Mouse (Mus musculus) frontal cortex, adult (tissue): ENCODE results near the gene Hist1h2af.
A peak's percentile ranks its signal among the peaks of the same experiment; 100 is the strongest.
"Not testable (repeated sequence)": the region's sequence is repeated elsewhere in the genome, so short reads cannot be mapped to it uniquely, and the experiment has no call there.

Experiments
- ATAC-seq: cut with Nextera tagmentation; 2 replicates; pipeline ENCODE4 v1.9.2; 2017; ENCODE audit warnings: mild to moderate bottlenecking, moderate library complexity, mixed read lengths; ENCODE audit not compliant: low TSS enrichment

The Hist1h2af gene

DNA sequence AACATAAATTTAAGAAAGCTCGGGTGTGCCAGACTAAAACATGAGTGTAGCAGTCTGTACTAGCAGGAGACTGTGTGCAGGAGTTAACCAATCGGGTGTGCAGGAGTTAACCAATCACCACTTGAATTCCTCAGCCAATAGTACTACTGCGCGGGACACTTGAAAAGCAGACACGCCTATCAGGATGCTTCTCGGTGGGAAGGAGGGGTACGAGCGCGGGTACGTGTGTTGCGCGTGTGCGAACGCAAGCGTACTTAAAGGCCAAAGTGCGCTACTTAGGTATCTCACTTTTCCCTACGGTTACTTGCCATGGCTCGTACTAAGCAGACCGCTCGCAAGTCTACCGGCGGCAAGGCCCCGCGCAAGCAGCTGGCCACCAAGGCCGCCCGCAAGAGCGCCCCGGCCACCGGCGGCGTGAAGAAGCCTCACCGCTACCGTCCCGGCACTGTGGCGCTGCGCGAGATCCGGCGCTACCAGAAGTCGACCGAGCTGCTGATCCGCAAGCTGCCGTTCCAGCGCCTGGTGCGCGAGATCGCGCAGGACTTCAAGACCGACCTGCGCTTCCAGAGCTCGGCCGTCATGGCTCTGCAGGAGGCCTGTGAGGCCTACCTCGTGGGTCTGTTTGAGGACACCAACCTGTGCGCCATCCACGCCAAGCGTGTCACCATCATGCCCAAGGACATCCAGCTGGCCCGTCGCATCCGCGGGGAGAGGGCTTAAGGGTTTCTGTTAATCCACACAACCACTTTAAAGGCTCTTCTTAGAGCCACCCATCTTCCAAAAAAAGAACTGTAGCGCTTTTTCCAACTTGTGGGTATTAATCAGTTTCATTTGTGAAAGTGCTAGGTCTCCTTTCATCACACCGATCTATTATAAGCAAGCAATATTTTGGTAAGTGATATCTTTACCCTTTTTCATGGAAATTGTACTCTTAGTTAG is 1.7 kb downstream of the Hist1h2af start, which contains the start of gene Hist1h3g:
Gene Hist1h3g, plus strand, starts transcription at position 286 of the 939 bp plus-strand sequence.
- ATAC-seq = peak; percentile 87

DNA sequence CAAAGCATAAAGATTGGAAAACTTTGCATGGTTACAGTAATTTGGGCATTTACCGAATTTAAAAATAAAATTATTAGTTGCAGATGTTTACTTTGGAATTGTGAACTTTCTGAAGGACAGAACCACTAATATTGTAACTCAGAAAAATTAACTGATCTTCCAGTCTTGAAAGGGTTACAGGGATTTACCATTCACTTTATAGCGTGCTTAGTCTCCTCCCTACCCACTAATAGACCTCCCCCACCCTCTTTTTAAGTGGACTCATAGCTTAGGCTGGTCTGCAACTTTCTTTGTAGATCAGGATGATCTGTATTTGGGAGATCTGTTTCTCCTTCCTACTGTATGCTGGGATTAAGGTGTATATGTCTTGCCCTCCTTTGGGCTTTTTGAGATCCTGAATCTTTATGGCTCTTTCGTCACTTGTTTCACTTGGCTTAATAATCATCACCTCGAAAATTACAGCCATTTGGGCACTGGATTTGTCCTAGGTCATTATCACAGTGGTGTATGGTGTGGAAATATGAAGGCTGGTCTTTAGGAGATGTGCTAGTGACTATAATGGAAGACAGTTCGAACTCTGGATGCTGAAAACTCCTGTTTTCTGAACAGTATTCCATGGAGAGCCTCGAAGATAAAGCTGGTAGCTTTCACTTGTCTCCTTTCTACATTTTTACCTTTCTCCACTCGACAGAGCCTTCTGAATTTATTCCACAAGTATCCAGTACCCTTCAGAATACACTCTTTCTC is 2.5 kb downstream of the Hist1h2af start:
- ATAC-seq = no peak

DNA sequence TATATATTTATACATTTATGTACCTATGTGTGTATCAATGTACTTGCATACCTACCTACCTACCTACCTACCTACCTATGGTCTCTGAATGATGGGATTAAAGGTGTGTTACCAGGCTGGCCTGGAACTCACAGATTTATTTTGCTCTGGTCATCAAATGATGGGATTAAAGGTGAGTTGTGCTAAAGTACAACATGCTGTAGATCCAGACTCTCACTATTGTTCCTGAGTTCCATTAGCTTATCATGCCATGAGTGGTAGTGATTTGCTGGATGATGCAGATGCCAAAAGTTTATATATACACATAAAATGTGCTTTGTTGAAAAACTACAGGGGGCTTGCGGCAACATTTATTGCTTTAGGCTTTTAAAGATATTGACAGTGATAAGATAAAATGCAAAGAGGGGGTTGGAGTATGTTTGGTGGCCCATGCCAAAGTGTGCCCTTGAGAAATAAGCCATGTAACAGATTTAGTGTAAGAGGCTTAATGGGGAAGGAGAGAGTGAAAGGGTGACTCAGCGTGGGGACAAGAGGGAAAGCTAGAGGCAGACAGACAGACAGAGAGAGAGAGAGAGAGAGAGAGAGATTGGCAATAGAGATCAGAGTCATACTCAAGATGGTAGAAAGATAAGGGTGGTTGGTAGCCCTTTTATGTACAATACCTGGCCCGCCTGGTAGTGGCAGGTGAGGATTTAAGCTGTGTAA is 3.5 kb downstream of the Hist1h2af start:
- ATAC-seq = no peak

DNA sequence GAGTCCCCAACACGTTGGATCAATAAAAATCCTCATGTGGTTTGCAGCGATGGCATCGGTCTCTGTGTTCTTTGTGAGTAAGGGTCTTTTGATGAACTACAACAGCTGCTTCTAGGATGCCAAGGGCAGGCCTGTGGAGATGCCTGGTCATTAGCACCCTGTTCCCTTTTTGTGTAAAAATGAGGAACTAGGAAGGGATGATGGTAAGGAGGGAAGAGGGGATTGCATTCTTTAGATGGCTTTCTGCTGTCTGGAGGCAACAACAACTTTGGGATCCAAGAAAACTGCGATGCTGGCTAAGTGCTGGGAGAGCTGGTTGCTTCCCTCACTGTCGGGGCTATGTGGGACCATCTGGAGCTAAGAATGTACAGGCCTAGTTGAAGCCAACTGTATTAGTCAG is 4.5 kb downstream of the Hist1h2af start:
- ATAC-seq = no peak

DNA sequence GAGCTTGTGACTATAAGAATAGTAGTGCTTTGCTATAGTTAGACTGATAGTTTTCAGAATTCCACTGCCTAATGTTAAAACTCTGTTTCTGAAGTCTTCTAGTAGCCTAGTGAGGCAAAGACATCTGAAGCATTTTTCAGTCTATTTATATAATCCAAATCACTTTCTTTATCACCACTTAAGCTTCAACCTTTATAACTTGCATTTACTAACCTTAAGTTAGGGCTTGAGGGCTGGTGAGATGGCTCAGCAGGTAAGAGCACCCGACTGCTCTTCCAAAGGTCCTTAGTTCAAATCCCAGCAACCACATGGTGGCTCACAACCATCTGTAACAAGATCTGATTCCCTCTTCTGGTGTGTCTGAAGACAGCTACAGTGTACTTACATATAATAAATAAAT is 6.1 kb downstream of the Hist1h2af start:
- not testable (repeated sequence) for ATAC-seq

DNA sequence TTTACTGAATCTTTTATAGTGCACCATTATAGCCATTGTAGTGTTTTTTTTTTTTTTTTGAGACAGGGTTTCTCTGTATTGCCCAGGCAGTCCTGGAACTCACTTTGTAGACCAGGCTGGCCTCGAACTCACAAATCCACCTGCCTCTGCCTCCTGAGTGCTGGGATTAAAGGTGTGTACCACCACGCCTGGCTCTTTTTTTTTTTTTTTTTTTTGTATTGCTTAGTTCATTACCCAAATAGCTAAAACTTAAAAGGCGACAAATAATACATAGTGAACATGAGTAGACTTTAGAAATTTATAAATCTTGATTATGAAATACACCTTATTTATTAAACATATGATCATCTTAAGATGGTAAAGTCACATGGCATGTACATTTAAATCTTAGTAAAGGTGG is 7.8 kb downstream of the Hist1h2af start:
- no peak for ATAC-seq

DNA sequence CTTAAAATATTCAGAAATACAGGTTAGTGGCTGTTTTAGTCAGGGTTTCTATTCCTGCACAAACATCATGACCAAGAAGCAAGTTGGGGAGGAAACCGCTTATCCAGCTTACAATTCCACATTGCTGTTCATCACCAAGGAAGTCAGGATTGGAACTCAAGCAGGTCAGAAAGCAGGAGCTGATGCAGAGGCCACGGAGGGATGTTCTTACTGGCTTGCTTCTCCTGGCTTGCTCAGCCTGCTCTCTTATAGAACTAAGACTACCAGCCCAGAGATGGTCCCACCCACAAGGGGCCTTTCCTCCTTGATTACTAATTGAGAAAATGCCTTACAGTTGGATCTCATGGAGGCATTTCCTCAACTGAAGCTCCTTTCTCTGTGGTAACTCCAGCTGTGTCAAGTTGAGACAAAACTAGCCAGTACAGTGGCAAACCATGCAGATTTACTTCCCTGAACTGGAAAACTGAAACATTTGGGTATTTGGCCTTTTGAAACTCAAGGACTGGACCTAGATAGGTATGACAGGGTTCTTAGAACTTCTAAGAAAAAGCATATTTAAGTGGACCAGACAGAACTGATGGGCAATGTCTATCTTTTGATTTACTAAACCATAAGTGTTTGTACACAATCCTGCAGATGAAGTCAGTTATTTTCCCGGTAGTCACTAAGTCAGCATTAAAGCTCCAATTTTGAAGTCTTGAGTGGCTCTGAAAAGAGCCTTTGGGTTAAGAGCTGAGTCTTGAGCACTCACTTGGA is 8.7 kb downstream of the Hist1h2af start:
- ATAC-seq = not testable (repeated sequence)

DNA sequence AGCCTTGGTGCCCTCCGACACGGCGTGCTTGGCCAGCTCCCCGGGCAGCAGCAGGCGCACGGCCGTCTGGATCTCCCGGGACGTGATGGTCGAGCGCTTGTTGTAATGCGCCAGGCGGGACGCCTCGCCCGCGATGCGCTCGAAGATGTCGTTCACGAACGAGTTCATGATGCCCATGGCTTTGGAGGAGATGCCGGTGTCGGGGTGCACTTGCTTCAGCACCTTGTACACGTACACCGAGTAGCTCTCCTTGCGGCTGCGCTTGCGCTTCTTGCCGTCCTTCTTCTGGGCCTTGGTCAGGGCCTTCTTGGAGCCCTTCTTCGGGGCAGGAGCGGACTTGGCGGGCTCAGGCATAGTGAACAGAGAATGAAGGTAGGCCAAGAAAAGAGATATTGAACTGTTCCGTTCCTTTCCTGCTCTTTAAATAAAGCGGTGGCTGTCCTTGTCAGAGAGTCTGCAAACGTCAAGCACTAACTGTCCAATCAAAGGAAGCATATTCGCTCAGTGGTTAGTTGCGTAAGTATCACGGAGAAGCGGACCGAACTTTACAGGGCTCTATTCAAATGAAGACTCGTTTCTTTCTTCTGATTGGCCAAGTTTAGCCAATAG is 9.4 kb downstream of the Hist1h2af start, which contains the start of gene Hist1h2bh:
Gene Hist1h2bh, minus strand, starts transcription at position 394 of the 609 bp plus-strand sequence.
- peak; percentile 98 for ATAC-seq

DNA sequence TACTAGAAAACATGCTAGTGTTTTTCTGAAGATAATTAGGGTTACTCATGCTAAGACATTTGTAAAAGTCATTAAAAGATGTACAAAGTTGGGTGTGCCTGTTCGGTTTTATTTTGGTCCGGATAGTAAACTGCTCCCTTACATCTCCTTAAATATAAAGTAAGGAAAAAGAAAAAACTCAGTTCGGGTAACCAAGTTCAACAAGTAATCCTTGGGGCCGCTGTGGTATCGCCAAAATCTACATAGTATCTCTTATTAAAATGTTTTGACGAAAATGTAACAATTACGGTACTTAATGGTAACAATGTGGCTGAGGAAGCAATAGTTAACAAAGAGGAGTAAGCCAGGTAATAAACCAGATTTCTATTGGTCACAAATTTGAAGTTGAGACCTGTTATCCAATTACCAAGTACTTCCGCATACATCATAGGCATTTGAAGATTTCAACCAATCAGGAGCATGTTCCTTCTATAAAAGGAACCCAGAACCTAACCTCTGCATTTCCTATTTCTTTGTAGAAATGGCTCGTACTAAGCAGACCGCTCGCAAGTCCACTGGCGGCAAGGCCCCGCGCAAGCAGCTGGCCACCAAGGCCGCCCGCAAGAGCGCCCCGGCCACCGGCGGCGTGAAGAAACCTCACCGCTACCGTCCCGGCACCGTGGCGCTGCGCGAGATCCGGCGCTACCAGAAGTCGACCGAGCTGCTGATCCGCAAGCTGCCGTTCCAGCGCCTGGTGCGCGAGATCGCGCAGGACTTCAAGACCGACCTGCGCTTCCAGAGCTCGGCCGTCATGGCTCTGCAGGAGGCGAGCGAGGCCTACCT is 10.5 kb downstream of the Hist1h2af start, which contains the start of gene Hist1h3f:
Gene Hist1h3f, plus strand, starts transcription at position 88 of the 822 bp plus-strand sequence.
- ATAC-seq = peak; percentile 95

DNA sequence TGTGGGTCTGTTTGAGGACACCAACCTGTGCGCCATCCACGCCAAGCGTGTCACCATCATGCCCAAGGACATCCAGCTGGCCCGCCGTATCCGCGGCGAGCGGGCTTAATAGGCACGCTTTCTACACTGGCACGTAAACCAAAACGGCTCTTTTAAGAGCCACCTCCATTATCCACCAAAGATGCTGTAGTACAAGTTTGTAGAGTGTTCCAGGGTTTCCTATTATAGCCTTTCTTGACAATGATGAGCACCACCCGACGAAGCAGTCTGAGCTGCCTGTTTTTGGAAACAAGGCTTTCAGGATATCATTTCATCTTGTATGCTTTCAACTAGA is 11.0 kb downstream of the Hist1h2af start:
- ATAC-seq = peak; percentile 53

DNA sequence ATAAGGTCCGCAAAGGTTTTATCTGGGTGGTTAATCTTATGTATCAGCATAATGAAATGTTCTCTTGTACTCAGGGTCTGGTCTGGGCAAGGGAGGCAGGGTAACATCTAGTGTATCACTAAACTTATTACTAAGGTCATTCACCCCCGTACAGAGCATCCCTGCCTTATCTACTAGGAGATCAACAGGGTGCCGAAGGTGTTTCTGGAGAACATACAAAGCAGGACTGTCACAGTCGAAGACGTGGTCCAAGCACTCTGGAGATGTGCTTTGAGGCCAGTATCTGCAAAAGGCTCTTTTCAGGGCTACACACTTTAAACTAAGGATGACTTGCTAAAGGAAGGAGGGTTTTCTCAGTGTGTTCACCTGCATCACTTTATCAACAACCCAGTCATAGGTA is 13.0 kb downstream of the Hist1h2af start:
- no peak for ATAC-seq

DNA sequence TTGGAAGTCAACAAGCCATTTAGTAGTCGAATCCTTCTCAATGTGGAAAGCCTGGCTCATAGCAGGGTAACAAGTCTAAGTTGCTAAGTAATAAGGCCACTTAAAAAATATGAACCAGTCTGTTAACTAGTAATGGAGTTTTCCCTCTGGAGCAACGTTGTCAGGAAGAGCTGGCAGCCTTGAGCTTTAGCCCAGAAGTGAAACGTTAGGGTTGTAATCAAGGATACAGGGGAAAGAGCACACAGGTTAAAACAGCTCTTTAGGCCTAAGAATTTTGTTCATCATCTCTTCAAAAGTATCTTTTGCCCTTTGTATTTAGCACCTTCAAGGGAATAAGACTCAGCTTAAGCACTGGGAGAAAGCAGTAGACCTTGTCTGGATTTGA is 17.0 kb downstream of the Hist1h2af start:
- ATAC-seq = no peak

DNA sequence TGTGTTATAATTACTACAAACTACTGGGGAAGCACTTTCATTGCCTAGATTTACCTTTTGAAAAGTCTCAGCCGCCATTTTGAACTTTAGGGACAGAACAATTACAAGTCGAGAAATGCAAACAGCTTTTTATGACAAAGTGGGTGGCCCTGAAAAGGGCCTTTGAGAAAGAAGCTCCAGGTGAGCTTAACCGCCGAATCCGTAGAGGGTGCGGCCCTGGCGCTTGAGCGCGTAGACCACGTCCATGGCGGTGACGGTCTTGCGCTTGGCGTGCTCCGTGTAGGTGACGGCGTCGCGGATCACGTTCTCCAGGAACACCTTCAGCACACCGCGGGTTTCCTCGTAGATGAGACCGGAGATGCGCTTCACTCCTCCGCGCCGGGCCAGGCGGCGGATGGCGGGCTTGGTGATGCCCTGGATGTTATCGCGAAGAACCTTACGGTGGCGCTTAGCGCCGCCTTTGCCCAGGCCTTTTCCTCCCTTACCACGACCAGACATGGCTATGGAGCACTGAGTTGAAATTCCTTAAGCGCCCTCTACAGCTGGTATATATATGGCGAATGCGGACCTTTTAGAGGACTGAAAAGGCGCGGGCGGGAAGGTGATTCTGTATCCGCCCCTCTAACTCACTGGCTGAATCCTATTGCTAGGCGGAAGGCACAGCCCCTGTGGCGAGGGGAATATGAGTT is 17.6 kb downstream of the Hist1h2af start, which contains the start of gene Hist1h4f:
Gene Hist1h4f, minus strand, starts transcription at position 503 of the 689 bp plus-strand sequence.
- peak; percentile 88 for ATAC-seq

DNA sequence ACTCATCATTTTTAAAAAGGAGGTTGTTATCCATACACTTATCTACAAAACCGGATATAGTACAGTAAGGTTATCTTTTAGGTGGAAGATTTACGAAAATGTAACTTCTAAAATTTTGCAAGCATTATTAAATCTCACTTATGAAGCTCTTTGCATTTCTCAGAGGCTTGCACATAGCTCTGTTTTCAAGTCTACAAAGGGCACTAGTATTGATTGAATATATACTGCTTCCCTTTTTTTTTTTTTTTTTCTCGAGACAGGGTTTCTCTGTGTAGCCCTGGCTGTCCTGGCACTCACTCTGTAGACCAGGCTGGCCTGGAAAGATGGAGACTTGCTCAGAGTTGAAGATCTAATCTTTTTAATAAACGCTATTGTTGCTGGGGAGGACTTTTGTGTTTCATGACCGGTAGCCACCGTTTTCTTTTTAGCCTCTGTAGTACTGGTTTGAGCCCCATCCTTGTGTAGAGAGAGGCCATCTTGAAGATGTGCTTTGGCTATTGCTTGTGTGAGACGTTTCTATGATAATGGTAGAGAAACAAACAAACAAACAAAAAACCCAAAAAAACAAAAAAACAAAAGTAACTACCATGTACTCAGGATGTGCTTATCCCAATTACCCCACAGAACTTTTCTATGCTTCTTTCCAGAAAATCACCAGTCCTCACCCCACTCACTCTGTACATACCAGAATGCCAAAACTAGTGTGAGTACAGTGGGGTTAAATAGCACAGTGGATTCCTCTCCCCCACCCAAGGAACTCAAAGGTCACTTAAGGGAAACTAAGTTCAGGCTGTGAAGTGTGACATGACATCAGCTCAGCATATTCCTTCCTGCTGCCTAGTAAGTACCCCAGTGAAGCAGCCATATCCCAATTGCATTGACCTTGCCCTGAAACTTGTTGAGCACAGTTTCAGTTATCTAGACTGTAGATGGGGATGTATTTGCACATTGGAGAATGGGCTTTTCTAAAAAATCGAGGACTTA is 18.5 kb downstream of the Hist1h2af start:
- no peak for ATAC-seq

DNA sequence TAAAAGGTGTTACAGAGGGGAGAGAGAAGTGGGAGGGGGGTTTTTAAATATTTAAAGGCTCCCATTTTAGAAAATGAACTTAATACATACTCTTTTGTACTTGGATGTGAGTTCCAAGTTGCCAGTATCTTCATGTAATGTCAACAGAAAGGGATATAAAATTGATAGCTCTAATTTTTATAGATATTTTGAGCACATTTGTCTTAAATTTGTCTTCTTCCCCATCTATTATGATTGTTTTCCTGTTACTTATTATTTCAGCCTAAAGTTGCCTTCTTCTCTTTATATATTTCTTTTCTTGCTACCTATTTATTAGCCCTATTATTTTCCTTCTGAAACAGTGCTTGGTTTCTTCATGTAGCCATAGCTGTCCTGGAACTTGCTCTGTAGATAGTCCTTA is 19.3 kb downstream of the Hist1h2af start, which contains the start of gene Hist1h1d:
Gene Hist1h1d, plus strand, starts transcription at position 301 of the 400 bp plus-strand sequence.
- no peak for ATAC-seq

DNA sequence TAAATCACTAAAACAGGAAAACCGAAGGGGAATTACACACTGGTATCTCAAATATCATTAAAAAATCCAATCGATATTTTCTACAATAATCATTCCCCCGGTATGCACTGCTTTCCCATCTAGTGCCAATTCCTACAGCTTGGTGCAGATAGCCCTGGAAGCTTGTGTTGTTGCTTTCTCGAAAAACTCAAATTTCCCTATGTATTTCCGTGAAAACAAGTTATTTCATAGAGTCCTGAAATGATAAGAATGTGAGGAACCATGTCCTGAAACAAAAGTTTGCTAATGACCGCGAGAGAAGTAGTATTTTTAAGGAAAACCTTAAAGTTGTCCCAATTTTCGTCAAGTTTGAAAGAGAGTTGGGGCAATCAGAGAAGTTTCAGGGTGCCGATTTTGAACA is 20.7 kb downstream of the Hist1h2af start:
- no peak for ATAC-seq

DNA sequence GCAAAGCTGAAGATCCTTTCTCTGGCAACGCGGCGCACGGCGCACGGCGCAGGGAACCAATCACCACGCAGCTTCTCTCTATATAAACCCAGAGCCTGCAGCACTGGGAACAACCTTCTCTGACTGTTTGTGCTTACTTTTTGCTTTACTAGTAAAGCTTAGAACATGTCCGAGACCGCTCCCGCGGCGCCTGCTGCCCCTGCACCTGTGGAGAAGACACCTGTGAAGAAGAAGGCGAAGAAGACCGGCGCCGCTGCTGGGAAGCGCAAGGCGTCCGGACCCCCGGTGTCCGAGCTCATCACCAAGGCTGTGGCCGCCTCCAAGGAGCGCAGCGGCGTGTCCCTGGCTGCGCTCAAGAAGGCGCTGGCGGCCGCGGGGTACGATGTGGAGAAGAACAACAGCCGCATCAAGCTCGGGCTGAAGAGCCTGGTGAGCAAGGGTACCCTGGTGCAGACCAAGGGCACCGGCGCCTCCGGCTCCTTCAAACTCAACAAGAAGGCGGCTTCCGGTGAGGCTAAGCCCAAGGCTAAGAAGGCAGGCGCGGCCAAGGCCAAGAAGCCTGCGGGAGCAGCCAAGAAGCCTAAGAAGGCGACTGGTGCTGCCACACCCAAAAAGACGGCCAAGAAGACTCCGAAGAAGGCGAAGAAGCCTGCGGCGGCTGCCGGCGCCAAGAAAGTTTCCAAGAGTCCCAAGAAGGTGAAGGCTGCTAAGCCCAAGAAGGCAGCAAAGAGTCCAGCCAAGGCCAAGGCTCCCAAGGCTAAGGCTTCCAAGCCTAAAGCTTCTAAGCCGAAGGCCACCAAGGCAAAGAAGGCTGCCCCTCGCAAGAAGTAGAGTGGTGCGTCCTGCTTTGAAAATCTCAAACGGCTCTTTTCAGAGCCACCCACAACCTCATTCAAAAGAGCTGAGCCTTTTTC is 21.5 kb downstream of the Hist1h2af start:
- peak; percentile 71 for ATAC-seq
